Mouse (Mus musculus) mouse embryonic stem cell (cell line): ENCODE measurements around the gene D7Ertd443e.

ENCODE experiments used
- in situ Hi-C, 2 experiments: fragments of 300-500 bp; cut with MboI; formaldehyde crosslinking; loops; 1 replicate in 1 of 2; 3 replicates in 1 of 2; pipeline ENCODE4 v1.14.3; 2019 to 2020; ENCODE audit warnings: low sequenced_read_pairs in 2 of 2, low pct_unique_long_range_greater_than_20kb in 1 of 2, mixed read lengths in 1 of 2; ENCODE audit not compliant: unreplicated experiment in 1 of 2

Gene D7Ertd443e

GRCm38 (mm10) chr7:134301285-134301684, 84.2 kb downstream of the D7Ertd443e start:
- in situ Hi-C loops: no loop called here

DNA sequence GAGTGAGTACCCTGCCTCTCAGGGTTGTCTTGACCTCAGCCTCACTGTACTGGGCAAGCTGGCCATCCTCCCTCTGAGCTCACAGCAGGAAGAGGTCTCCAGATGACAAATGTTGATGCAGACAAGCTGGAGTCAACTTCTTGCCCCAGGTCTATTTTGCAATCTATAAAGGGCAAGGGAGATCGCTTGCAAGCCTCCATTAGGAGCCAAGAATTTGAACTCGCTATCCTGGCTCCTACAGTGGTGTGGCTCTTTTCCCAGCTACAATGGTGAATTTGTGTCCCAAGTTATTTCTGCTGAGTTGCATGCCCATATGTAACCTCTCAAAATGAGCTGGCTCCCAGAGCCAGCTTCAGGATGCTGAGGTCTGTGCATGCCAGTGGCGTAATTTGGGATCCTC, 92.7 kb downstream of the D7Ertd443e start:
- in situ Hi-C loops: no loop called here

GRCm38 (mm10) chr7:134289611-134290301, 95.7 kb downstream of the D7Ertd443e start:
- in situ Hi-C loops: no loop called here

GRCm38 (mm10) chr7:134289126-134289525, 96.3 kb downstream of the D7Ertd443e start:
- in situ Hi-C loops: no loop called here

- in situ Hi-C loops: no loop called here
Measured at GRCm38 (mm10) chr7:134287570-134288222, 97.8 kb downstream of the D7Ertd443e start.

GRCm38 (mm10) chr7:134272956-134273355, 112.5 kb downstream of the D7Ertd443e start:
- in situ Hi-C loops: no loop called here

DNA sequence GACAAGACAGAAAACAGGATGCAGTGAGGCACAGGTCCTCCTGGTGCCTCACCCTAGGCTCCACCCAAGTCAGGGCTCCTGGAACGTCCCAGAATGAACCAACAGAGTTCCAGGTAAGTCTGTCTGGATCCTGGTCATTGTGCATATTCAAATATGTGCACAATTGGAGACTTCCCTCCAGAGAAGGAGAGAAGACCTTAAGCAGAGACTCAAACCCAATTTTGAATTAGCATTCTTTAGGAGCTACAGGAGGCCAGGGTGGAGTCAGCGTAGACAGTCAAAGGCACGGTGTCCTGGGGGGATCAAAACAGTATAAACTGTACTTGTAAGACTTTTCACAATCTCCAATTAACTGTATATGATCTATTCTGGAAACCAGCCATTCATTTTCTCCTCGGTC, 113.0 kb downstream of the D7Ertd443e start:
- in situ Hi-C loops: no loop called here

GRCm38 (mm10) chr7:134265783-134266182, 119.7 kb downstream of the D7Ertd443e start:
- in situ Hi-C loops: no loop called here

DNA sequence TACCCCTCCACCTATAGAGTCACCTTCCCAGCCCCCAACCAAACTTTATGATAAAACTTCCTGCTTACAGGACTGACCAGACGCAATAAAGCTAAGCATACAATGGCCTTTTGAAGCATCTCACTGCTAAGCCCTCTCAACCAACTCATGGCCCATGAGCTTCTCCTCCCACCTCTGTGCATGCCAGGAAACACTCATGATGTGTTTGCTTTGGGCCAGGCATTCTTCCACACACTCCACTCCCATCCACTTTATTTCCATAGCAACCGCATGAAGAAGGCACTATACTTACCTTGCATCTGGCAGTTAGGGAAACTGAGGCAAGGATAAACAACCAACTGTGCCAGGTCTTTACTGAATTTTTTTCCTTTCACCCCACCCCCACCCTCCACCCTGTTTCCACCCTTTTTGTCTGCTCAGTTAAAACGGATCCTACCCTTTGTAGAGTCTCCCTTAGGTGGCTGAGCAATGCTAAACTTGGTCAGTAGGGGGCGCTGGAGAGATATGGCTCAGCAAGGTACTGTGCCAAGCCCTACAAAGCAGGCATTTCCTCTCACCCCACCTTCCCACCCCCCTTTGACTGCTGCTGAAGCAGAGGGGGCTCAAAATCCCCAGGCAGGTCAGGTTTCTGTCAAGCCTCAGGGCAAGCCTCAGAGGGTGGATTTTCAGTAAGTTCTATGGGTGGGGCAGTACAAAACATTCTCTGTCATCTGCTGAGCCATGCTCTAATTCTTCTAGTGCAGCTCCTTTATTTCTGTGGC, 122.1 kb downstream of the D7Ertd443e start:
- in situ Hi-C loops: no loop called here

- in situ Hi-C loops: no loop called here
Measured at GRCm38 (mm10) chr7:134261003-134261701, 124.3 kb downstream of the D7Ertd443e start.

GRCm38 (mm10) chr7:134250273-134250870, 135.1 kb downstream of the D7Ertd443e start:
- in situ Hi-C loops: no loop called here

DNA sequence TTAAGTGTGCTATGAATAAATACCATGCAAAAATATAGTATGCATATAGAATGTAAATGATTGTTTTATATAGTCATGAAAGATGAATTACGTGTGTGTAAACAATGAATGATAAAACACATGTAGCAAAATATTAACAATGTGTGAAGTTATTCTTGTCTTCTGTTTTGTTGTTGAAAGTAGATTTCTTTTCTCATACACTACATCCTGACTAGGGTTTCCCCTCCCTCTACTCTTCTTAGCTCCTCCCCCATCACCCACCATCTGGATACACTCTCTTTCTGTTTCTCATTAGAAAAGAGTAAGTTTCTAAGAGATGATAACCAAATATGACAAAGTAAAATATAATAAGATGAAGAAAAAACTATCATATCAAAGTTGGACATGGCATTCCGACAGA, 137.4 kb downstream of the D7Ertd443e start:
- in situ Hi-C loops: no loop called here

DNA sequence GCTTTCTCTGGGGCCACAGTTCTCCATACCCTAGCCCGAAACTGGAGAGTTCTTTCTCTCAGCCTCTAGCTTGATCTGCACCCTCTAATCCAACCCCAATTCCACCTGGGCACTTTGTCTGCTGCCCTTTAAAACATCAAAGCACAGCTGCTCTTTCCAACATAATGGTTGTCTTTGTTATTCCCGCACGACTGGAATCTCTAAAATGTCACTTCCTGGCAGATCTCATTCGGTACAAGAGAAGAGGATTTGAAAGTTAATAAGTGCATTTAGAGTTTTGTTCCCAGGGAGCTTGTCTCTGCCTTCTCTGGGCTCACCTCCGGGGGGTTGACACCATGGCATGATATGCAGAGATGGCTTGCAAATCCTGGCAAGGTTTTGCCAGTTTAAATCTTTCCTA, 138.8 kb downstream of the D7Ertd443e start:
- in situ Hi-C loops: no loop called here

DNA sequence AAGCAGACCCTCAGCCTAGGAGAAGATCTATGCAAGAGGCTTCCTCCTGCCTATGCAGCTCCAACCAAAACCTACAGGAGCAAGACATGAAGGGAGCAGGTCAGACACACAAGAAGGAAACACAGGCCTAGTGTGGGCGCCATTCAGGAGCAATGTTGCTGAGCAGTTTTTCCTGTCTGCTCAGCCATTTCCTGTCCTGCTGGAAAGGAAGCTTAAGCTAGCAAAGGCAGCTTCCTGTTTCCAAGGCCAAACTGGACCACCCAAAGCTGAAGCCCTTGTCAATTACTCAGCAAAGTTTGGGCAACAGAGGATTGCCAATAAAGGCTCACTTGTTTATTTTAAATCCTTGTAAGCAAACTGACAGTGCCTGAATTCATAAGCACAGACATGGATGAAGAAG, 142.7 kb downstream of the D7Ertd443e start:
- in situ Hi-C loops: no loop called here

DNA sequence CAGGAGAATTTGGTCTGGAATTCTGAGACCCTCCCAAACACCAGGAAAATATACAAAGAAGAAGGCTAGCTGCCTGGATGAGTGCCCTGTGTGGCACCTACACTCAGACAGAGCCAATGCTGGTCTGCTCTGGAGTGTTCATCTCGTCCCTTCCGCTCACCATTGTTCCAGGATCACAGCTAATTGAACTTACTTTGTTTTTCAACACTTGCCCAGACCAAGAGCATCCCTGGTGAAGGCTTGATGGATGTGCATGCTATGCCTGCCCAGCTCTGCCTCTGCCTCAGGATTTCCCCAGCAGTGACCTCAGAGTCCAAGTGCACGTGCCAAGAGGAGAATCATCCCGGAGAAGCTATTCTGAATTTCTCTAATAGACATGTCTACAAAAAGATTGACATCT, 144.2 kb downstream of the D7Ertd443e start:
- in situ Hi-C loops: no loop called here

- in situ Hi-C loops: no loop called here
Measured at GRCm38 (mm10) chr7:134240579-134240978, 144.9 kb downstream of the D7Ertd443e start.

GRCm38 (mm10) chr7:134238863-134239262, 146.6 kb downstream of the D7Ertd443e start:
- in situ Hi-C loops: no loop called here

DNA sequence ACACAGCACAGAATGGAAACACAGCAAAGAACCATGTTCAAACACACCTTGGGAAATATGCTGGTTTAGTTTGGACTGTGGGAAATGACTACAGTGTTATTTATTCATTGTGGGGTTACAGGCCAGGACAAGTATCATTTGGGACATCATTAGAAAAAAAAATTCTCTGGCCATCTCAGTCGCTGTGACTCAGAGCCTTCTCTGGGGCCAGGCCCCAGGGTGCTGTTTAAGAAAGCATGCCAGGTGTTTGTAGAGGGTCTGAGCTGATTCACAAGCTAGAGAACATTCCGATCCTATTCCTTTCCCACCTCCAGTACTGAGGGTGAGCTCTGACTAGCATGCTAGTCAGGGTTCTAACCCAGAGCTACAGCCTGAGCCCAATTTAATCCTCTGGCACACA, 148.1 kb downstream of the D7Ertd443e start:
- in situ Hi-C loops: no loop called here

- in situ Hi-C loops: no loop called here
Measured at GRCm38 (mm10) chr7:134236727-134237126, 148.7 kb downstream of the D7Ertd443e start.
